Mouse (Mus musculus) cerebellum, adult 2 months (tissue): ENCODE measurements at regions not wholly inside any gene's neighbourhood (a gene's known extent, or its start where the extent isn't known, plus 50 kb on each side); places are given as distances from the start of the nearest gene placed in this dataset.

Experiments
- CTCF ChIP-seq: fragments of 200-500 bp; IDR thresholded peaks from 2 replicates; pipeline ENCODE4 v1.5.1; 2011; ENCODE audit warnings: low read depth, mild to moderate bottlenecking, control low read depth, low read length, moderate library complexity, borderline replicate concordance; ENCODE audit not compliant: insufficient read depth
- POLR2A ChIP-seq: fragments of 200-500 bp; IDR thresholded peaks from 2 replicates; pipeline ENCODE4 v1.6.1; 2011; ENCODE audit warnings: low read length, control low read depth, borderline replicate concordance; ENCODE audit not compliant: insufficient read depth

- no peak for TF ChIP-seq CTCF
- TF ChIP-seq POLR2A: no peak
Observed at GRCm38 (mm10) chr12:26963917-26964316, 378.5 kb downstream of the Sox11 start.
